Mouse (Mus musculus): ENCODE data around the gene Olfr98.

DNA sequence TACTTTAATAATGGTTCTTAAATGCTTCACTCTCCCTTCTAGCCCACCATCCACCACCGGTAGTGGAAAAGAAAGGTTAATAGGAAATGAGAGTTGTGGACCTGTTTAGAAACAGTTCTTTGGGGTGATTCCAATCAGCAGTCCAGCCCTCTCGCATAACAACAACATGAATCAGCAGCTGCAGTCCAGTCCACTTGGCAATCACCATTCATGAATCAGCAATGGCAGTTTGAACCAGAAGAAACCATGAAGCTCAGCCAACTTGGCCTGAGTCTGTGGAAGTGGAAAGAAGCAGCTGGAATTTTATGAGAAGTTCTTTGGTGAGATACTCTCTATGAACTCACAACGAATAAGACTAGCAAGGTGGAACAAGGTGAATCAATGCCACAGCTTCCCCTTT lies 45.1 kb downstream of the Olfr98 start:
- TF ChIP-seq NRF1 (IDR thresholded peaks at IDR 0.05; ENCODE audit: low read depth, low read length) (no peak), CTCF (conservative IDR thresholded peaks at IDR 0.05 in 1 of 2, IDR thresholded peaks at IDR 0.05 in 1 of 2; ENCODE audit: low read depth in 2 of 2, low read length in 2 of 2) (no peak), ZKSCAN1 (IDR thresholded peaks at IDR 0.05; ENCODE audit: borderline replicate concordance, low read depth, low read length) (no peak), RAD21 (IDR thresholded peaks at IDR 0.05; ENCODE audit: low read depth, low read length) (no peak), POLR2A (IDR thresholded peaks at IDR 0.05; ENCODE audit: low read depth, low read length) (no peak), UBTF (IDR thresholded peaks at IDR 0.05; ENCODE audit: low read depth, low read length) (no peak), ZMIZ1 (IDR thresholded peaks at IDR 0.05; ENCODE audit: low read depth, low read length) (no peak), ETS1 (conservative IDR thresholded peaks at IDR 0.05; ENCODE audit: low read depth, low read length) (no peak), ELF1 (IDR thresholded peaks at IDR 0.05; ENCODE audit: low read depth, low read length) (no peak)

Data from CH12.LX (cell line).